Mouse (Mus musculus) testis, adult 10 weeks (tissue): ENCODE measurements around the gene Hbb-bh1. TPM values are rescaled to one million over a fixed set of nuclear protein-coding genes. Genes with fewer than 3 reads are reported as not detected.

Experiments
- polyA plus RNA-seq: library from polyadenylated mRNA; stranded (reverse); fragments of 350-450 nt; fragmentation: Illumina TruSeq; extraction: RNeasy Lipid Tissue Mini Kit (QIAGEN cat#74804); gene quantifications from one replicate; pipeline ENCODE4 v1.2.3, GENCODE M21; 2014; ENCODE audit warnings: low read depth, low replicate concordance

Gene Hbb-bh1
- polyA plus RNA-seq, result not detected

DNA sequence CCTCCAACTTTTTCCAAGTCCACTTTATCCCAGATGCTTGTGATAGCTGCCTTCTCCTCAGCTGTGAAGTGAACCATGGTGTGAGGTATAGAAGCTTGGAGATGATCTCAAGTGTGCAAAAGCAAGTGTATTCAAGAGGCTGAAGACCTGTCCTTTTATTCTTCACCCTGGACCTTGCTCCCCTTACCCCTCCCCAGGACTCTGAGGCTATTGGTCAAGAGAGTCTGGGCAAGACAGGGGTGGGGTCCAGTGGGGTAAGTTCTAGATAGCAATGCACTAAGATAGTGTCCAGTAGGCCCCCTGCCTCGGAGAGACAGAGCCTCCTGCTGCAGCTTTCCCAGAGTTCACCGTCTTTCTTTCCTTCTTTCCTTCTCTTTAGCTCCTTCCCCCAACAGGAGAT lies at the start of gene Hbb-bh1:
Gene Hbb-bh1, minus strand, starts transcription at position 131 of the 400 bp plus-strand sequence.

DNA sequence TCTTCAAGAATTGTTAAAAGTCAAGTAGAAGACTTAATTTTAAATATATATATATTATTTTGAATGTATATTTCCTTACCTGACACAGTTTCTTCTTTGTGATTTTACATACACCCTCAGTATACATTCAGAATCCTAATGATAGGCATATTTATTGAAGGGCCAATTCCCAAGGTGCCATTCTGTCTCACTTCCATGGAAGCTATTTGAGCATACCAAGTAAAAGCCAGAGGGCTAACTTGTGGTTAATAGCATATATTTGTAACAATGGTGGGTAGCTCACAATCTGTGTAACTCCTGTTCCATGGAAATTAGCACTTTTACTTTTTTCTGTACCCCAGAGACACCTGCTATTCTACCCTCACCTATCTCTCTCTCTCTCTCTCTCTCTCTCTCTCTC lies 43.2 kb upstream of the Hbb-bh1 start, which contains the start of gene Olfr66:
Gene Olfr66, minus strand, starts transcription at position 101 of the 400 bp plus-strand sequence.

DNA sequence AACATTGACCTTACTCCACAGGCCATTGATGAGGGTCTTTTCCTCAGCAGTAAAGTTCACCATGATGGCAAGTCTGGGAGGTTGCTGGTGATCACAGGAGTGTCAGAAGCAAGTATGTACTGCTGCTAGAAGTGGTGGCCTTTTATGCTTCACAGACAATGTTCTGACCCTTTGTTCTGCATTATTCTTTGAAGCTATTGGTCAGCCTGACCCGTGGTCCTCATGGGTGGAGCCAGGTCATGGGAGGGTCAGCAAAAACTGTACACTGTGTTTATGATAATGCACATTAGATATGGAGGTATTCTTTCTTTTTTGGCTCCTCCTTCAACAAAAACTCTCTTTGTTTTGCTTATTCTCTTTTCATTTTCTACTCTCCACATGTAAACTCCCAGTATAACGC lies 10.1 kb upstream of the Hbb-bh1 start, which contains the start of gene Hbb-y:
Gene Hbb-y, minus strand, starts transcription at position 127 of the 400 bp plus-strand sequence.

GRCm38 (mm10) chr7:103840268-103840667 lies 2.7 kb downstream of the Hbb-bh1 start, which contains the start of gene Hbb-bh2:
Hbb-bh2 (minus strand) TSS chr7:103840520.

DNA sequence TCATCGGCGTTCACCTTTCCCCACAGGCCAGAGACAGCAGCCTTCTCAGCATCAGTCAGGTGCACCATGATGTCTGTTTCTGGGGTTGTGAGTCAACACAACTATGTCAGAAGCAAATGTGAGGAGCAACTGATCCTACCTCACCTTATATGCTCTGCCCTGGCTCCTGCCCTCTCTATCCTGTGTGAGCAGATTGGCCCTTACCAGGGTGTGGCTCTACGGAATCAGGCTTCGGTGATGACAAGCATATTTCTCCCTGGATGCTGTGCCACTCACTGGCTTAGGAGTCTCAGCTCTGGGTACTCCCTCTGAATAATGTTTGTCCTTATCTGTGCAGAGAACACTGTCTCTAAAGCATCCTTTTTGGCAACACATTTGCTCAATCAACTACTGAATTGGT lies 15.2 kb downstream of the Hbb-bh1 start, which contains the start of gene Hbb-bs:
Gene Hbb-bs, minus strand, starts transcription at position 289 of the 400 bp plus-strand sequence.

GRCm38 (mm10) chr7:103813766-103814165 lies 29.2 kb downstream of the Hbb-bh1 start, which contains the start of gene Hbb-bt:
Hbb-bt (minus strand) TSS chr7:103813996.

GRCm38 (mm10) chr7:103791721-103792120 lies 51.2 kb downstream of the Hbb-bh1 start, which contains the start of gene Olfr67:
Olfr67 (minus strand) TSS chr7:103791821.

Other genes starting within 250 kb of the Hbb-bh1 start
- not detected for gene Olfr619, start 242.6 kb downstream of the Hbb-bh1 start, polyA plus RNA-seq
- gene Olfr620, start 230.6 kb downstream of the Hbb-bh1 start, polyA plus RNA-seq, result not detected
- not detected for gene Olfr622, start 200.5 kb downstream of the Hbb-bh1 start, polyA plus RNA-seq
- not detected for gene Olfr623, start 179.5 kb downstream of the Hbb-bh1 start, polyA plus RNA-seq
- gene Olfr624, start 172.0 kb downstream of the Hbb-bh1 start, polyA plus RNA-seq, result 0.06 TPM
- not detected for gene Olfr625-ps1, start 160.4 kb downstream of the Hbb-bh1 start, polyA plus RNA-seq
- gene Olfr243, start 128.5 kb downstream of the Hbb-bh1 start, polyA plus RNA-seq, result not detected
- gene Olfr628, start 112.8 kb downstream of the Hbb-bh1 start, polyA plus RNA-seq, result not detected
- not detected for gene Olfr629, start 98.2 kb downstream of the Hbb-bh1 start, polyA plus RNA-seq
- gene Olfr630, start 85.8 kb downstream of the Hbb-bh1 start, polyA plus RNA-seq, result not detected
- not detected for gene Olfr69, start 71.6 kb downstream of the Hbb-bh1 start, polyA plus RNA-seq
- not detected for gene Olfr68, start 63.5 kb downstream of the Hbb-bh1 start, polyA plus RNA-seq
- not detected for gene Olfr67, start 51.3 kb downstream of the Hbb-bh1 start, polyA plus RNA-seq
- gene Hbb-bt, start 29.2 kb downstream of the Hbb-bh1 start, polyA plus RNA-seq, result 0.62 TPM
- 9.6 TPM for gene Hbb-bs, start 15.1 kb downstream of the Hbb-bh1 start, polyA plus RNA-seq
- not detected for gene Hbb-bh2, start 2.6 kb downstream of the Hbb-bh1 start, polyA plus RNA-seq
- gene Hbb-y, start 10.1 kb upstream of the Hbb-bh1 start, polyA plus RNA-seq, result not detected
- not detected for gene Olfr66, start 43.1 kb upstream of the Hbb-bh1 start, polyA plus RNA-seq
- not detected for gene Olfr64, start 51.3 kb upstream of the Hbb-bh1 start, polyA plus RNA-seq
- not detected for gene Olfr65, start 60.3 kb upstream of the Hbb-bh1 start, polyA plus RNA-seq
- not detected for gene Olfr631, start 85.7 kb upstream of the Hbb-bh1 start, polyA plus RNA-seq
- gene Olfr632, start 91.2 kb upstream of the Hbb-bh1 start, polyA plus RNA-seq, result not detected
- not detected for gene Olfr633, start 101.3 kb upstream of the Hbb-bh1 start, polyA plus RNA-seq
- gene Olfr635, start 128.0 kb upstream of the Hbb-bh1 start, polyA plus RNA-seq, result 0.03 TPM
- gene Olfr638, start 155.6 kb upstream of the Hbb-bh1 start, polyA plus RNA-seq, result not detected
- 0.07 TPM for gene Olfr639, start 174.1 kb upstream of the Hbb-bh1 start, polyA plus RNA-seq
- not detected for gene Olfr640, start 182.4 kb upstream of the Hbb-bh1 start, polyA plus RNA-seq
- gene Olfr641, start 192.3 kb upstream of the Hbb-bh1 start, polyA plus RNA-seq, result not detected
- 0.13 TPM for gene Olfr642, start 209.5 kb upstream of the Hbb-bh1 start, polyA plus RNA-seq
- 0.67 TPM for gene 4930516K23Rik, start 218.3 kb upstream of the Hbb-bh1 start, polyA plus RNA-seq
- not detected for gene Olfr644, start 228.7 kb upstream of the Hbb-bh1 start, polyA plus RNA-seq
- 0.07 TPM for gene Olfr645, start 242.3 kb upstream of the Hbb-bh1 start, polyA plus RNA-seq